Mouse (Mus musculus) embryonic facial prominence, embryonic 14.5 days (tissue): ENCODE data around the gene Armc3. TPM values are rescaled to one million over a fixed set of nuclear protein-coding genes. Genes with fewer than 3 reads are reported as not detected.
"Not testable (repeated sequence)": the region's sequence is repeated elsewhere in the genome, so short reads cannot be mapped to it uniquely, and the experiment has no call there.

Experiments
- ATAC-seq: fragments of 200-750 bp; cut with Nextera tagmentation; 2 replicates; pipeline ENCODE4 v1.8.0; 2017; ENCODE audit warnings: low read depth, moderate number of reproducible peaks, moderate TSS enrichment
- DNase-seq: peaks from one replicate; pipeline ENCODE4 v3.0.0-alpha.2; 2015; ENCODE audit warnings: low spot score
- H3K27ac ChIP-seq: fragments of 300-500 bp; sonication (generic); replicated peaks from 2 replicates; pipeline ENCODE4 v1.5.1; 2014; ENCODE audit warnings: low read depth, mild to moderate bottlenecking, low read length, moderate library complexity
- H3K27me3 ChIP-seq: fragments of 300-500 bp; sonication (generic); replicated peaks from 2 replicates; pipeline ENCODE4 v1.6.1; 2014; ENCODE audit warnings: low read length; ENCODE audit not compliant: control insufficient read depth, insufficient read depth
- H3K36me3 ChIP-seq: fragments of 300-500 bp; sonication (generic); 2 replicates; pipeline ENCODE4 v1.6.1; 2014; ENCODE audit warnings: low read length, mixed read lengths; ENCODE audit not compliant: control insufficient read depth, insufficient read depth
- H3K4me1 ChIP-seq: fragments of 300-500 bp; sonication (generic); 2 replicates; pipeline ENCODE4 v1.6.1; 2014; ENCODE audit warnings: antibody characterized with exemption, low read length; ENCODE audit not compliant: control insufficient read depth, insufficient read depth
- H3K4me2 ChIP-seq: fragments of 300-500 bp; sonication (generic); 2 replicates; pipeline ENCODE4 v1.6.1; 2014; ENCODE audit warnings: low read depth, mild to moderate bottlenecking, low read length, moderate library complexity, mixed read lengths
- H3K4me3 ChIP-seq: fragments of 300-500 bp; sonication (generic); 2 replicates; pipeline ENCODE4 v1.5.1; 2014; ENCODE audit warnings: low read depth, mild to moderate bottlenecking, low read length
- H3K9ac ChIP-seq: fragments of 300-500 bp; sonication (generic); 2 replicates; pipeline ENCODE4 v1.6.1; 2014; ENCODE audit warnings: low read depth, mild to moderate bottlenecking, low read length, moderate library complexity, mixed read lengths
- H3K9me3 ChIP-seq: fragments of 300-500 bp; sonication (generic); 2 replicates; pipeline ENCODE4 v1.6.1; 2016; ENCODE audit warnings: low read length; ENCODE audit not compliant: control insufficient read depth
- WGBS: fragments of 180-500 bp; shearing (Covaris S2); extraction: QIAGEN DNeasy Blood & Tissue Kit; methylation state at CpG from one replicate; pipeline ENCODE4 v1.1.7; 2014; 5-methylcytosine and 5-hydroxymethylcytosine counted together
- polyA plus RNA-seq: library from polyadenylated mRNA; unstranded; fragments of >200 nt; fragmentation: Nextera tagmentation; extraction: Ambion mirVana; gene quantifications from 2 replicates; pipeline ENCODE4 v1.2.1, GENCODE M21; 2014

The Armc3 gene
- polyA plus RNA-seq, 1 experiment from 2014 or later: 1.8 TPM

GRCm38 (mm10) chr2:19317151-19317812, 118.2 kb downstream of the Armc3 start:
- H3K27me3 ChIP-seq: not testable (repeated sequence)
- WGBS: 84% methylated on average over 2 of the region's 2 CpGs

DNA sequence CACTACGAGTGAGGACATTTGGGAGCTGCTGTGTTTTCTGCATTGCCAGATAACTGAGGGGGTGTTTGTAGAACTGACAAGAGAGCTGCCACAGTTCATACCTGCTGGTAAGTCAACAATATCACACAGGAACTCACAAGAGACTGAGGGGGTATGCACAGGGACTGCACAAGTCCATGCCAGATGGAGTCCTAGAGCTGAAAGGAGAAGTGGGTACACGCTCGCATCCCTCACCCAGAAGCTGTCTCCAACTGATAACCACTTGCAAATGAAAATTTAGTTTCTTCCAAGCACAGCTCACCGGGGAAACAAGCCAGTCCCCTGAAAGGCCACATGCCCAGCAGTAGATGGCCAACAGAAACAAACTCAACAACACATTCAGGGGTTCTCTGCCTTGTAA, 119.4 kb downstream of the Armc3 start:
- WGBS: 76% methylated on average over 4 of the region's 4 CpGs

More at GRCm38 (mm10) chr2:19317151-19317812, 118.2 kb downstream of the Armc3 start:
- not testable (repeated sequence) for ATAC-seq, H3K4me2 ChIP-seq, DNase-seq, H3K9ac ChIP-seq, H3K36me3 ChIP-seq, H3K4me3 ChIP-seq, H3K4me1 ChIP-seq, H3K27ac ChIP-seq
- H3K9me3 ChIP-seq: peaks cover 15% of the 10 kb centered on the region; the same call in 1 of the 2 replicates

GRCm38 (mm10) chr2:19319284-19319683, 120.2 kb downstream of the Armc3 start:
- H3K27me3 ChIP-seq: no peaks in the 10 kb centered on the region
- H3K4me3 ChIP-seq: no peak overlapping the region
- no peak overlapping the region for H3K4me2 ChIP-seq
- no peak overlapping the region for H3K9ac ChIP-seq
- DNase-seq: no peak
- H3K4me1 ChIP-seq: no peaks in the 10 kb centered on the region
- H3K9me3 ChIP-seq: peaks cover 15% of the 10 kb centered on the region; the same call in 1 of the 2 replicates
- H3K36me3 ChIP-seq: no peaks in the 10 kb centered on the region
- H3K27ac ChIP-seq: no peak overlapping the region
- 72% methylated on average over 3 of the region's 3 CpGs for WGBS
- no peak for ATAC-seq

More for the DNA sequence above, 119.4 kb downstream of the Armc3 start:
- Histone ChIP-seq H3K4me2 (no peak overlapping the region), H3K4me1 (no peaks in the 10 kb centered on the region), H3K27ac (no peak overlapping the region), H3K9me3 (peaks cover 15% of the 10 kb centered on the region; the same call in 1 of the 2 replicates), H3K36me3 (no peaks in the 10 kb centered on the region), H3K4me3 (no peak overlapping the region), H3K27me3 (no peaks in the 10 kb centered on the region), H3K9ac (no peak overlapping the region)
- DNase-seq: no peak
- no peak for ATAC-seq

- 68% methylated on average over 9 of the region's 9 CpGs for WGBS
Observed at GRCm38 (mm10) chr2:19322448-19322847, 123.3 kb downstream of the Armc3 start.

GRCm38 (mm10) chr2:19326376-19326775, 127.3 kb downstream of the Armc3 start:
- Histone ChIP-seq H3K9me3 (no peaks in the 10 kb centered on the region), H3K4me1 (no peaks in the 10 kb centered on the region), H3K27ac (no peak overlapping the region), H3K9ac (no peak overlapping the region), H3K27me3 (no peaks in the 10 kb centered on the region), H3K4me2 (no peak overlapping the region), H3K4me3 (no peak overlapping the region), H3K36me3 (no peaks in the 10 kb centered on the region)
- ATAC-seq: no peak
- 77% methylated on average over 1 of the region's 1 CpGs for WGBS
- DNase-seq: no peak

More at GRCm38 (mm10) chr2:19322448-19322847, 123.3 kb downstream of the Armc3 start:
- H3K36me3 ChIP-seq: no peaks in the 10 kb centered on the region
- DNase-seq (no peak), ATAC-seq (no peak)
- H3K4me3 ChIP-seq: no peak overlapping the region
- no peak overlapping the region for H3K27ac ChIP-seq
- no peaks in the 10 kb centered on the region for H3K27me3 ChIP-seq
- no peaks in the 10 kb centered on the region for H3K9me3 ChIP-seq
- no peak overlapping the region for H3K9ac ChIP-seq
- no peak overlapping the region for H3K4me2 ChIP-seq
- no peaks in the 10 kb centered on the region for H3K4me1 ChIP-seq

- Histone ChIP-seq H3K27ac (no peak overlapping the region), H3K27me3 (no peaks in the 10 kb centered on the region), H3K9ac (no peak overlapping the region), H3K4me2 (no peak overlapping the region), H3K36me3 (no peaks in the 10 kb centered on the region), H3K4me1 (no peaks in the 10 kb centered on the region), H3K4me3 (no peak overlapping the region), H3K9me3 (no peaks in the 10 kb centered on the region)
- ATAC-seq (no peak), DNase-seq (no peak)
- WGBS: 71% methylated on average over 4 of the region's 4 CpGs
Observed at GRCm38 (mm10) chr2:19327811-19328210, 128.7 kb downstream of the Armc3 start.

- DNase-seq (peak; percentile 45), ATAC-seq (no peak; the same call in 1 of the 2 replicates)
- Histone ChIP-seq H3K36me3 (no peaks in the 10 kb centered on the region), H3K4me2 (peak overlapping the region; percentile 42), H3K9me3 (no peaks in the 10 kb centered on the region), H3K27me3 (no peaks in the 10 kb centered on the region), H3K27ac (no peak overlapping the region), H3K4me1 (0 out of 2 replicates have a peak, but pooled peaks cover 4% of the 10 kb centered on the region), H3K9ac (peak overlapping the region; percentile 32; the same call in 1 of the 2 replicates), H3K4me3 (peak overlapping the region; percentile 19)
- WGBS: 28% methylated on average over 10 of the region's 10 CpGs
Observed at GRCm38 (mm10) chr2:19343901-19344635, 145.0 kb downstream of the Armc3 start.

DNA sequence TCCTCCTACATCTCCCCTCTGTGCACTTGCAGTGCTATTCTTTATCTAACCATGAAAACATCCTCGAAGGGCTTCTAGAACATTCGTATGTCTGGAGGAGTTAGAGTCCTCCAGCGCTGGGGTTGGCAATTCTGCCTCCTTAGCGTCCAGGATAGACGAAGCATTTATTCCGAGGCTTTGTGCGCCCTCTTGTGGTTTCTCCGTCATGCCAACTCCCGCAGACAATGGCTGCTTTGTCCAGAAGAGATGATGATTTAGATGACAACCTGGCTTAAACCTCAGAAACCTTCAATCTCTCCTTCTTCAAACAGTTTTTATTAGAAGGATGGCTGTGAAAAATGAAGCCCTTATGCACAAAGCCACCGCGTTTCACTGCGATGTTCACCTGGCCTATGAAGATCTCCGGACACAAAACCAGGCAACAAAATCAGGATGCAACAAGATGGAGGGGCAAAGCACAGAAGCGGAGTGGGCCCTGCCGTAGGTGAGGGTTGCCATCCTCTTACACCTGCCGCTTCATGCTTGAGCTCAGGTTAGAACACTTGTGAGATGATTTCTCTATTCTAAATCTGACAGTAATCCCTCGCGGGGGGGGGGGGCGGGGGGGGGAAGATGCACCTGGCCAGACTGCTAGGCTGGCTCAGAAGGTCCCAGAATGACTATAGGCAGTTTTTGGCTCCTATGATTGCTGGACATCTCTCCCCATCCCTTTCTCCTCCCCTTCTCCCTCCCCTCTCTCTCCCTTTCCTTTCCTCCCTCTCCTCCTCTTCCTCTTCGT, 145.7 kb downstream of the Armc3 start:
- 0 out of 2 replicates have a peak, but pooled peaks cover 4% of the 10 kb centered on the region for H3K4me1 ChIP-seq
- H3K4me3 ChIP-seq: peak overlapping the region; percentile 19
- H3K27ac ChIP-seq: no peak overlapping the region
- 22% methylated on average over 18 of the region's 20 CpGs for WGBS
- no peaks in the 10 kb centered on the region for H3K36me3 ChIP-seq
- peak overlapping the region; percentile 42 for H3K4me2 ChIP-seq
- H3K9me3 ChIP-seq: no peaks in the 10 kb centered on the region
- ATAC-seq (peak; percentile 89), DNase-seq (peak; percentile 93)
- H3K27me3 ChIP-seq: no peaks in the 10 kb centered on the region
- peak overlapping the region; percentile 32; the same call in 1 of the 2 replicates for H3K9ac ChIP-seq
